Mouse (Mus musculus) neutrophil, adult 5-6 weeks (primary cell): ENCODE data around the gene Pkd1l1. TPM values are rescaled to one million over a fixed set of nuclear protein-coding genes. Genes with fewer than 3 reads are reported as not detected.

Source experiments
- ATAC-seq: fragments of 151-379, 151-347 bp; 2 replicates; pipeline ENCODE4 v1.8.0; 2017; ENCODE audit warnings: mild to moderate bottlenecking, moderate TSS enrichment; ENCODE audit not compliant: insufficient number of reproducible peaks, poor library complexity, low FRiP score, severe bottlenecking; ENCODE audit errors: extremely low read depth
- total RNA-seq: library from RNA; stranded (forward); fragments of 200-1000 nt; gene quantifications from 2 replicates; pipeline ENCODE4 v1.2.3, GENCODE M21; 2017

The Pkd1l1 gene
- total RNA-seq: not detected in 2 replicates

- ATAC-seq: no peak
These were observed at the start of gene Pkd1l1 for GRCm38 (mm10) chr11:8973166-8973565. TSS of gene Pkd1l1 (minus strand) at chr11:8973266.

DNA sequence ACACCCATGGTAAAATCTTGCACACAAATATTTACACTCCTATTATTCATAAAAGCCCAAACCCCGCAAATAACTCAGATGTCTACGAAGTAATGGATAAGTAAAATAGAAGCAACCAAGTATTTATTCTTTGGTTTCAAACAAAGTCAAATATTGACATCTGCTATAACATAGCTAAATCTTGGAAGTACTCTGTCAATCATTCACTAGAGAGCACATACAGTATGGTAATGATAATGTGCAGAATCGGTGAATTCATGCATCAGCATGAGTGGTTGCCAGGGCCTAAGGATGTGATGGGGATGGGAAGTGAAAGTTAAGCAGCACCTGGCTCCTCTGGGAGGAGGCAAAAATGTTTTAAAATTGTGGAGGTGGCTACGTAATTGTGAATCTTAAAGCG, 47.1 kb upstream of the Pkd1l1 start:
- ATAC-seq: no peak

GRCm38 (mm10) chr11:9018491-9019267, 45.6 kb upstream of the Pkd1l1 start:
- ATAC-seq: no peak

- ATAC-seq: no peak
These were observed 41.7 kb upstream of the Pkd1l1 start for GRCm38 (mm10) chr11:9014740-9015139.

DNA sequence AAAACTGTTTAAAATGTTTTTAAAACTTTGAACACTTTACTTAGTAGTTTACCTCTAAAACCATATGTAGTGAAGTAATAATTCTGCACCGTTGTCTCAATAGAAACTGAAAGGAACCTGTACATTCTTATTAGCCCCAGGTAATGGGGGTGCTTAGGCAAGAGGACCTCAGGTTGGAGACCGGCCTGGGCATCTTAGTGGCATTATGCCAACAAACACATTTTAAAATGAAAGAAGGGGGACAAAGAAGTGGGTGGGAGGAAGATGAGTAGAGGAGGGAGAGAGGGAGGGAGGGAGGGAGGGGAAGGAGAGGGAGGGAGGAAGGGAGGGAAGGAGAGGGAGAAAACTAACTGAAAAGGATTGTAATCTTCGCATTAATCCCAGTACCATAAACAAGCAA, 38.3 kb upstream of the Pkd1l1 start:
- no peak for ATAC-seq

DNA sequence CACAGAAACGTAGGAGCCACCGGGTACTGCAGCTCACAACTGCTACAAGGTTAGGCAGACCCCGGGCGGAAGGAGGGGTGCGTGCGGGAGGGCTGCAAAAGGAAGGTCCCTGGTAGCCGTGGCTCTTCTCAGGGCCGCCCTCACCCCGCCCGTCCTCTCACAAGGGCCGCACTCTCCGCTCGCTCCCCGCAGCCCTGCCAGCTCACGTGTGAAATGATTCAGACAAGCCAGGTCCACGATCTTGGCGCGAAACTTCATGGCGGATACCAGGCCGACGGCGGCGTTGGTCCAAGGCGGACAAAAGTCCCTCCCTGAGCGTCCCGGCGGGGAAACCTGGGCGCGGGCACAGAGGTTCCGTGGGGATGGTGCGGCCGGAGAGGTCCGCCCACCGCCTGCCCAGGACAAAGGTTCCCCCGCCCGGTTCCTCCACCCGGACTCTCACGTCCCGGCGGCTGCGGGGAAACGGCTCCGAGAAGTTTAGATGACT, 37.8 kb upstream of the Pkd1l1 start, which contains the start of gene Hus1:
Gene Hus1, minus strand, starts transcription at position 339 of the 487 bp plus-strand sequence.
- peak; percentile 87 for ATAC-seq

DNA sequence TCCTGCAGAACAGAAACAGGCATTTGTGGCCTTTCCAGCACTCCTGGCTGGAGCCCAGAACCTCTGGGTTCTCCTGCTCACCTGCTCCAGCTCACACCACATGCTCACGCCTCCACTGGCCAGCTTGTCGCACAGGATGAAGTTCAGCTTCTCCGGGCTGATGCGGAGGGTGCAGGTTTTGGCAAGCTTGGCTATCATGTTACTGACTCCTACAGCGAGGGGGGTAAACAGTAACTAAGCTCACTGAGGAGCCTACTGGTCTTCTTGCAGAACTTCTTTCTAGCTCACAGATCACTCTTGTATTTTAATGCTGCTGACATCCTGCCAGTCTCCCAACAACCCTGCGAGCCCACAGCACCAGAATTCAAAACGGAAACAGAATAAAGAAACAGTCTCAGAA, 37.4 kb upstream of the Pkd1l1 start:
- peak; percentile 18; the same call in 1 of the 2 replicates for ATAC-seq

GRCm38 (mm10) chr11:9008761-9009160, 35.7 kb upstream of the Pkd1l1 start:
- ATAC-seq: no peak

GRCm38 (mm10) chr11:8988084-8988483, 15.0 kb upstream of the Pkd1l1 start:
- no peak for ATAC-seq

GRCm38 (mm10) chr11:8986058-8986457, 13.0 kb upstream of the Pkd1l1 start:
- ATAC-seq: no peak

DNA sequence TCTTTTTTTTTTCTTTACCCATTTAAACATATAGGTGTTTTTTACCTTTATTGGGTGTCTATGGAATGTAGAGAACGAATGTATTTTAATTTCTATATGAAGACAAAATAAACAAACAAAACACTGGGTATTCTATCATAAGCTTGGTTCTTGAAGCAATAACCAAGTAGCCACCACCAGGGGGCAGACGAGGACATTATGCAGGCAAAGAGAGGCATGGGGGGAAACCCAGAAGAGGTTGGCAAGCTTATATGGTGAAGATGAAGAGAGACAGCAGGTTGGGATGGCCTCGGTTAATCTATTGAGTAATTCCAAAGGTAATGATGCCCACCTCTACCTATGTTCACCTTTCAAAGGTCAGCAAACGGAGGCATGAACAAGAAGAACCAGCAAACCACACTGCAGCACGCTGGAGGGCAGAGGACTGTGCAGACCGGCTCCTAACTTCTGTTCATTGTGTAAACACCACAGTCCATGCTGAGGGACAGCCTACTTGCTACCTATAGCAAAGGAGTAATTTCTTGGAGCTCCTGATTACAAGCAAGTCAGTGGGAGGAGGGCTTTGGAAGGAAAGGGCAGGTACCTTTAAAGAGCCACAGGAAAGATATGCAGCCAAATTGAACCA, 10.3 kb upstream of the Pkd1l1 start:
- peak; percentile 56; the same call in 1 of the 2 replicates for ATAC-seq

DNA sequence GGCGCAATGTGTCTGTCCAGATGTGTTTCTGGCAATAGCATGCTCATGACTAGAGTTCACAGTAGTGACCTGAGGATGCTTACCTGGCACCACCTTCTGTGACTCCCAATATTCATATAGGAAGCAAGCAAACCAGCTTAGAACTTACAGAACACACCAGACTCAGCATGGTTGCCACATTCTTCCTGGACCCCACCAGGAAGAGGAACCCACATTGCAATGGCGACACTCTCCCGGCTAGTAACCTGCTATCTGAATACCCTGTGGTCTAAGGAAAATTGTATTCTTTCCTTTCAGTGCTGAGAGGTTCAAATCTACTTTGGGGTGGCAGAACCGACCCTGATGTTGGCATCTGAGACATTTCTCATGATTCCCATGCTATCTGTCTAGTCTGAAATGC, 5.1 kb upstream of the Pkd1l1 start:
- ATAC-seq: no peak

- no peak for ATAC-seq
These were observed 973 bp downstream of the Pkd1l1 start for GRCm38 (mm10) chr11:8972093-8972492.

DNA sequence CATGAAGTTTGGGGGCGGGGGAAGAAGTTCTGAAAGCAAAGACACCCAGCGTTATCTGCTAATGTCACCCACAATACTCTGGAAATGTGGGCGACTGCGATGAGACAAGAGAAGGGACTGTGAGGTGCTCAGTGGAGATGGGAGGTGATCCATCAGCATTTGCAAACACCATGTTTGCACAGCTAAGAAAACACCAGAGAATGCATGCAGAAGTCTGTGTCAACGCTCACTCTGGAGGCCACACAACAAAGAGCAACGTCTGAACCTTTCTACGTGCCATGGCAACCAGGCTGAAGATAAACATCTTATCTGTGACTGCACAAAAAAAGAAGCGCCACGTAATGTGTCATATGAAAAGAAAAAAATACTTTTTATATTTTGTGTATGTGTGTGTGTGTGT, 2.6 kb downstream of the Pkd1l1 start:
- ATAC-seq: no peak

GRCm38 (mm10) chr11:8968094-8968493, 5.0 kb downstream of the Pkd1l1 start:
- no peak for ATAC-seq

- ATAC-seq: no peak
These were observed 14.5 kb downstream of the Pkd1l1 start for GRCm38 (mm10) chr11:8958572-8958971.

GRCm38 (mm10) chr11:8958108-8958507, 15.0 kb downstream of the Pkd1l1 start:
- ATAC-seq: no peak

- ATAC-seq: no peak
These were observed 16.0 kb downstream of the Pkd1l1 start for GRCm38 (mm10) chr11:8957023-8957422.

- ATAC-seq: no peak
These were observed 17.4 kb downstream of the Pkd1l1 start for GRCm38 (mm10) chr11:8955678-8956077.

GRCm38 (mm10) chr11:8949765-8950430, 23.2 kb downstream of the Pkd1l1 start:
- ATAC-seq: no peak
